Comparison of ENCODE assay signal across 14 mouse cellular contexts in the genomic region with DNA sequence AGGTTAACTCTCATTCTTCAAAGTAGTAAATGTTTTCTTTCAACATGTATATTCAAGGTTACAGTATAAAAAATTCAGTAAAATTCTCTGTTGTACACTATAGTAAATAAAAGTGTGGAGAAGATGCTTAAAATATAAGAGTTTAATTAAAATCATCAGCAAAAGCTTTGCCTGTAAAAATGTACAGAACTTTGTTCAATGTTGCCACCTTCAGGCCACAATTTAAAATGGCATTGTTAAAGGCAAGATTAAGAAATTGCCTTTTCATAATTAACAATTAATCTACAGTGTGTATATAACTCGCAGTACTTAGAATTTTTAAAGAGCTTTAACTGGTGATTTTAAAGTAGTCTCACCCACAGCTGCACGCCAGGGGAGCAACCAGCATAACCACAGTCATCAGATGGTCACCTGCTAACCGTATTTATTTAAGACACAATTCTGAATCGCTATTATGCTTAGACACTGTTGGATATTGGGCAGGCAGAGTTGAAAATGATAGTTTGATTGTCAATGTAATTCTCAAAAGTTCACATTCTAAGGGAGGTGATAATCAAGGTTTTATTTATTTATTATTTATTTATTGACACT.
DNase-seq lines count a peak whose midpoint lies in the region; ATAC-seq and TF ChIP-seq lines count a peak whose summit lies in the region.
"Had no signal": no experiment of that assay in that cellular context is flagged by ENCODE, and none has a peak within 500 bp of the region (broad histone marks: within the 10 kb centered on the region; RNA-seq: fewer than 3 reads in every experiment).

No protein-coding gene starts in this region.

- ATAC-seq in hindbrain, embryonic 16.5 days: peak; percentile 52
- no peak for ATAC-seq in hindbrain, embryonic 11.5 days (ENCODE audit: low FRiP score)
- ATAC-seq in lung, embryonic 14.5 days (ENCODE audit: insufficient read depth): no peak

- H3K4me1 ChIP-seq in hindbrain, embryonic 16.5 days (ENCODE audit: control insufficient read depth, insufficient read depth, low read depth, low read length): no peaks in the 10 kb centered on the region
- H3K4me1 ChIP-seq in hindbrain, embryonic 11.5 days (replicated peaks; ENCODE audit: control insufficient read depth, insufficient read depth, low read length): no peaks in the 10 kb centered on the region
- H3K4me1 ChIP-seq in lung, embryonic 14.5 days (ENCODE audit: insufficient read depth): no peaks in the 10 kb centered on the region
- H3K4me1 ChIP-seq: limb, embryonic 10.5 days; liver, embryonic 15.5 days had no signal

- H3K9me3 ChIP-seq in hindbrain, embryonic 16.5 days (ENCODE audit: control insufficient read depth, low read length): no peaks in the 10 kb centered on the region
- no peaks in the 10 kb centered on the region for H3K9me3 ChIP-seq in hindbrain, embryonic 11.5 days (ENCODE audit: control insufficient read depth, low read length)
- no peaks in the 10 kb centered on the region for H3K9me3 ChIP-seq in lung, embryonic 14.5 days (ENCODE audit: low read depth, low read length)
- H3K9me3 ChIP-seq: limb, embryonic 10.5 days; liver, embryonic 15.5 days had no signal

- H3K27ac ChIP-seq in hindbrain, embryonic 16.5 days (ENCODE audit: low read depth, low read length): no peak overlapping the region
- H3K27ac ChIP-seq in hindbrain, embryonic 11.5 days (ENCODE audit: low read depth, low read length): no peak overlapping the region
- no peak overlapping the region for H3K27ac ChIP-seq in lung, embryonic 14.5 days (ENCODE audit: low read depth)
- H3K27ac ChIP-seq: limb, embryonic 10.5 days; liver, embryonic 15.5 days had no signal

- H3K4me2 ChIP-seq in hindbrain, embryonic 16.5 days (ENCODE audit: low read length): no peak overlapping the region
- H3K4me2 ChIP-seq in hindbrain, embryonic 11.5 days (replicated peaks; ENCODE audit: low read depth, low read length): no peak overlapping the region
- H3K4me2 ChIP-seq in lung, embryonic 14.5 days: no peak overlapping the region
- H3K4me2 ChIP-seq: liver, embryonic 15.5 days had no signal

- H3K4me3 ChIP-seq in hindbrain, embryonic 16.5 days (ENCODE audit: low read length): no peak overlapping the region
- H3K4me3 ChIP-seq in hindbrain, embryonic 11.5 days (ENCODE audit: low read depth, low read length): no peak overlapping the region
- H3K4me3 ChIP-seq in lung, embryonic 14.5 days (ENCODE audit: low read depth, low read length): no peak overlapping the region
- H3K4me3 ChIP-seq: erythroblast, embryonic 14.5 days; limb, embryonic 10.5 days; liver, embryonic 15.5 days; myocyte had no signal

- H3K9ac ChIP-seq in hindbrain, embryonic 16.5 days (ENCODE audit: low read depth, low read length): no peak overlapping the region
- H3K9ac ChIP-seq in hindbrain, embryonic 11.5 days (ENCODE audit: low read depth, low read length): no peak overlapping the region
- H3K9ac ChIP-seq in lung, embryonic 14.5 days: no peak overlapping the region
- H3K9ac ChIP-seq: liver, embryonic 15.5 days had no signal

- no peaks in the 10 kb centered on the region for H3K36me3 ChIP-seq in hindbrain, embryonic 16.5 days (ENCODE audit: control insufficient read depth, insufficient read depth, low read length)
- no peaks in the 10 kb centered on the region for H3K36me3 ChIP-seq in hindbrain, embryonic 11.5 days (ENCODE audit: control insufficient read depth, insufficient read depth, low read length)
- H3K36me3 ChIP-seq in lung, embryonic 14.5 days (ENCODE audit: insufficient read depth): no peaks in the 10 kb centered on the region
- H3K36me3 ChIP-seq: limb, embryonic 10.5 days; liver, embryonic 15.5 days had no signal

- no peaks in the 10 kb centered on the region for H3K27me3 ChIP-seq in hindbrain, embryonic 16.5 days (replicated peaks; ENCODE audit: control insufficient read depth, insufficient read depth, low read length)
- H3K27me3 ChIP-seq in hindbrain, embryonic 11.5 days (ENCODE audit: control insufficient read depth, insufficient read depth, low read length): no peaks in the 10 kb centered on the region
- H3K27me3 ChIP-seq in lung, embryonic 14.5 days (ENCODE audit: insufficient read depth, low read length): no peaks in the 10 kb centered on the region
- H3K27me3 ChIP-seq: liver, embryonic 15.5 days had no signal

- no peak for TF ChIP-seq CTCF in lung, embryonic 14.5 days (IDR thresholded peaks at IDR 0.05; ENCODE audit: low read depth)

- 64% methylated on average over 4 of the region's 4 CpGs for WGBS in hindbrain, embryonic 16.5 days
- 75% methylated on average over 4 of the region's 4 CpGs for WGBS in hindbrain, embryonic 11.5 days
- 66% methylated on average over 4 of the region's 4 CpGs for WGBS in lung, embryonic 14.5 days

- DNase-seq in hindbrain, embryonic 11.5 days (ENCODE audit: low spot score): no peak
- DNase-seq in lung, embryonic 14.5 days: peak; percentile 20
- DNase-seq in lung, postnatal 25 days (ENCODE audit: low spot score): no peak
- DNase-seq in brain, embryonic 18.5 days (ENCODE audit: low read depth, low spot score): peak; percentile 16
- DNase-seq in telencephalon, adult 2 months (ENCODE audit: low read depth, low spot score): peak; percentile 2
- no peak for DNase-seq in lung, postnatal 10 days
- DNase-seq: cerebellum, adult 9-10 months; heart, adult 11 months; kidney, postnatal 4 days had no signal

Comparison
In these comparisons a context has a peak if more than half of its experiments do, and no peak if none do; other contexts are left out.
1. DNase-seq: peak in lung, embryonic 14.5 days (single experiment), brain, embryonic 18.5 days (single experiment) and telencephalon, adult 2 months (single experiment); none in hindbrain, embryonic 11.5 days (single experiment), lung, postnatal 25 days (single experiment) and lung, postnatal 10 days (single experiment).